Mouse (Mus musculus) left cerebral cortex, adult 8-10 months (tissue): Measurements from ENCODE around the gene Afp. TPM values are rescaled to one million over a fixed set of nuclear protein-coding genes. Genes with fewer than 3 reads are reported as not detected.

Source experiments
- DNase-seq, 2 experiments: peaks; one replicate each; pipeline ENCODE4 v3.0.0; 2022; ENCODE audit warnings: low spot score in 2 of 2
- total RNA-seq, 4 experiments: library from RNA; stranded (reverse); gene quantifications; 2 replicates each; pipeline ENCODE4 v1.2.4; 2022

Gene Afp
- total RNA-seq, result under 1 TPM in 3 of 4 experiments, not detected in 1; 0.57 to 0.93 (median 0.60) TPM

DNA sequence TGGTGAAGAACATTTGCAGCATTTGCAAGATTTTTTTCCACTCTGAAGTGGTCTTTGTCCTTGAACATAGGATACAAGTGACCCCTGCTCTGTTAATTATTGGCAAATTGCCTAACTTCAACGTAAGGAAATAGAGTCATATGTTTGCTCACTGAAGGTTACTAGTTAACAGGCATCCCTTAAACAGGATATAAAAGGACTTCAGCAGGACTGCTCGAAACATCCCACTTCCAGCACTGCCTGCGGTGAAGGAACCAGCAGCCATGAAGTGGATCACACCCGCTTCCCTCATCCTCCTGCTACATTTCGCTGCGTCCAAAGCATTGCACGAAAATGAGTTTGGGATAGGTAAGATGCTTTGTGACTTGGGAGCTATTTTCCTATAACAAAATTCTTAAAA lies at the start of gene Afp:
Gene Afp (plus strand): TSS at position 220 of the 400 bp plus-strand sequence.
- no peak for DNase-seq

- DNase-seq, result no peak
Measured at GRCm38 (mm10) chr5:90447577-90447976, 43.0 kb upstream of the Afp start.

DNA sequence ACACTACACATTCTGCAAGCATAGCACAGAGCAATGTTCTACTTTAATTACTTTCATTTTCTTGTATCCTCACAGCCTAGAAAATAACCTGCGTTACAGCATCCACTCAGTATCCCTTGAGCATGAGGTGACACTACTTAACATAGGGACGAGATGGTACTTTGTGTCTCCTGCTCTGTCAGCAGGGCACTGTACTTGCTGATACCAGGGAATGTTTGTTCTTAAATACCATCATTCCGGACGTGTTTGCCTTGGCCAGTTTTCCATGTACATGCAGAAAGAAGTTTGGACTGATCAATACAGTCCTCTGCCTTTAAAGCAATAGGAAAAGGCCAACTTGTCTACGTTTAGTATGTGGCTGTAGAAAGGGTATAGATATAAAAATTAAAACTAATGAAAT lies 40.6 kb upstream of the Afp start:
- no peak for DNase-seq

DNA sequence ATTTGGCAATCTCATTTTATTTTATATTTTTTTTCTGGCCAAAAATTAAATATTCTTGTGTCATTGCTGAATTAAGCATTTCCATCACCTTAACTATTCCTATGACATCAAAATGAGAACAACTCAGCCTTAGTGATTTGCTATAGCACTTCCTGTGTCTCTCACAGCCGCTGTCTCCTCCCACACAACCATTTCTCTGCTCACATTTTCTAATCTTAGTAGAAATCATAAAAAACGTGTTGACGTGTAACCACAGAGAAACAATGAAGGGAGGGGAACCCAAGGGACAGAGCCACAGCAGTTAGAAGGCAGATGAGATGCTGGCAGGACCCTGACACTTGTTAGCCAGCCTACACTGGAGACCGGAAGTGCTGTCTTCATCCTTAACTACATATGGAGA lies 37.8 kb upstream of the Afp start:
- peak in 1 of 2 experiments; percentile 4 for DNase-seq

GRCm38 (mm10) chr5:90457241-90457640 lies 33.3 kb upstream of the Afp start:
- DNase-seq, result no peak

DNA sequence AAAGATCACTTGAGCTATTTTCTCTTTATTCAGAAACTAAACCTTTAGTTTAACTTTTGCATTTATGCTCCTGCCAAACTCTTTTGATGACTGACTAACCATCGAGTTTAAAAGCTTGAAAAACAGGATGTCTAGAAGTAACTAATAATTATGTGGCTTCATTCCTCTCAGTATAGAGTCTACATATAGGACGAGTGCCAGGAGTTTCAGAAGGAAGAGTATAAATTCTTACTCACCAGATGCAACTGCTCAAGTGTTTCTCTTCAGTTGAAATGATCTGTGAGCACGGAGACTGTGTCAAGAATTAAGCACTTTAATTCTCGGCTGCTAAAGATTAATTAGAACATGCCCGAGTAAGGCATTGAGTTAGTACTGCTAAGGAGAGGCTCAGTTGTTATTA lies 31.8 kb upstream of the Afp start:
- no peak for DNase-seq

DNA sequence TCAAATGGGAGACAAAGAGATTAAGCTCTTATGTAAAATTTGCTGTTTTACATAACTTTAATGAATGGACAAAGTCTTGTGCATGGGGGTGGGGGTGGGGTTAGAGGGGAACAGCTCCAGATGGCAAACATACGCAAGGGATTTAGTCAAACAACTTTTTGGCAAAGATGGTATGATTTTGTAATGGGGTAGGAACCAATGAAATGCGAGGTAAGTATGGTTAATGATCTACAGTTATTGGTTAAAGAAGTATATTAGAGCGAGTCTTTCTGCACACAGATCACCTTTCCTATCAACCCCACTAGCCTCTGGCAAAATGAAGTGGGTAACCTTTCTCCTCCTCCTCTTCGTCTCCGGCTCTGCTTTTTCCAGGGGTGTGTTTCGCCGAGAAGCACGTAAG lies 29.9 kb upstream of the Afp start, which contains the start of gene Alb:
Gene Alb (plus strand): TSS at position 279 of the 400 bp plus-strand sequence.
- DNase-seq, result no peak

DNA sequence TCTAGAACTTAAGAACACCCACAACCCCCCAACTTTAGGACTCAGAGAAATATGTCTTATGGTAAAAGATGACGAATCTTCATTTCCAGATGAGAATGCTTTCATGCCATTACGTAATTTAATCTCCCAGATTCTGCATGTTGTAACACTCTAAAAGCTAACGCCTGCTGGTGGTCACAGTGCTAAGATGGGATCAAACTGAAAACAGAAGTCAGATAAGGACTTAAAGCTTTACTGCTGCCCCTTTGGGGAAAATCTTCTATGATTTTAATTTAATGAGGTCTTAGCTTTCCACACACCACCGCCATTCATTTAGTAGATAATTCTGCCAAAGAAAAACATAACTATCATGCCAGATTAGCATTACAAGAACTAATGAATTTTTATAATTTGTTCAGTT lies 23.7 kb upstream of the Afp start:
- no peak for DNase-seq

DNA sequence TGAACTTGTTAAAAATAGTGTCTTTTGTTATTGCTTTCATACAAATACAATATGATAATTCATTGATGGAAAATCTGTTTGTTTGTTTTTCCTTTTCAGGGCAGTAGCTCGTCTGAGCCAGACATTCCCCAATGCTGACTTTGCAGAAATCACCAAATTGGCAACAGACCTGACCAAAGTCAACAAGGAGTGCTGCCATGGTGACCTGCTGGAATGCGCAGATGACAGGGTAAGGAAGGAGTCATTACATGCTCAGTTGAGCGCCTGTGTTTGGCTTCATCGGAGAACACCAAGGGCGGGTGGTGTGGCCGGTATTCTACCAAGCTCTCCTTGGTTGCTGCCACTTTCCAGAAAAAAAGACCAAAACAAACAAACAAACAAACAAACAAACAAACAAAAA lies 23.3 kb upstream of the Afp start:
- no peak for DNase-seq

GRCm38 (mm10) chr5:90470836-90471235 lies 19.7 kb upstream of the Afp start:
- DNase-seq, result no peak

DNA sequence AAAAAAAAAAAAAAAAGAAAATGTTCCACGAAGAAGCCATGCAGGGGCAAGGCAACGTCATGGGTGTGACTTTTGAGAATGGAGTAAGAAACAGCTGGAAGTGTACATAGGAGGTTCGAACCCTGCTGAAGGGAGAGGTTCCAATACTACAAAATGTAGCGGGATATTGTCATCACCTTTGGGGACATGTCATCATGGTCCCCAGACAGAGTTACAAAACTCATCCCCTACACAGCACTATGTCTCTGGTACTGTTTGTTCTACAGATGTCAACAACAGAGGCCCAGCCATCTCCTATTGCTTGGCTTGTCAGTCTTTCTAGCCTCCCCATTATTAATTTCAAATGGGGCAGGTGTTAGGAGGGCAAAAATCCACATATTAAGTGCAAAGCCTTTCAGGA lies 16.6 kb upstream of the Afp start:
- DNase-seq, result no peak

DNA sequence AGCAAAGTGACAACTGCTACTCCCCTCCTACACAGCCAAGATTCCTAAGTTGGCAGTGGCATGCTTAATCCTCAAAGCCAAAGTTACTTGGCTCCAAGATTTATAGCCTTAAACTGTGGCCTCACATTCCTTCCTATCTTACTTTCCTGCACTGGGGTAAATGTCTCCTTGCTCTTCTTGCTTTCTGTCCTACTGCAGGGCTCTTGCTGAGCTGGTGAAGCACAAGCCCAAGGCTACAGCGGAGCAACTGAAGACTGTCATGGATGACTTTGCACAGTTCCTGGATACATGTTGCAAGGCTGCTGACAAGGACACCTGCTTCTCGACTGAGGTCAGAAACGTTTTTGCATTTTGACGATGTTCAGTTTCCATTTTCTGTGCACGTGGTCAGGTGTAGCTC lies 16.2 kb upstream of the Afp start:
- no peak for DNase-seq

DNA sequence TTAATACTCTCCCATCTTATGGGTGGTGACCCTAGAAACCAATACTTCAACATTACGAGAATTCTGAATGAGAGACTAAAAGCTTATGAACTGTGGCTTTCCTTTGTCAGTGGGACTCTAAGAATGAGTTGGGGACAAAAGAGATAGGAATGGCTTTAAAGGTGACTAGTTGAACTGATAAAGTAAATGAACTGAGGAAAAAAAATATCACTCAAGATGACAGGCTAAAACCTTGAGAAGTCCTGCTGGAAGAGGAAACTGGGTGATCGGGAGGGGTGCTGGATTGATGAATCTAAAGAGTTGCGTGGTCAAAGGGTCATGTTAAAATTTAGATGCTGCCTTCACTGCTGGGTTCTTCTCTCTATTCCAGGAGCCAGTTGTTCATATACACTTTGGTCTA lies 13.8 kb upstream of the Afp start:
- DNase-seq, result no peak

DNA sequence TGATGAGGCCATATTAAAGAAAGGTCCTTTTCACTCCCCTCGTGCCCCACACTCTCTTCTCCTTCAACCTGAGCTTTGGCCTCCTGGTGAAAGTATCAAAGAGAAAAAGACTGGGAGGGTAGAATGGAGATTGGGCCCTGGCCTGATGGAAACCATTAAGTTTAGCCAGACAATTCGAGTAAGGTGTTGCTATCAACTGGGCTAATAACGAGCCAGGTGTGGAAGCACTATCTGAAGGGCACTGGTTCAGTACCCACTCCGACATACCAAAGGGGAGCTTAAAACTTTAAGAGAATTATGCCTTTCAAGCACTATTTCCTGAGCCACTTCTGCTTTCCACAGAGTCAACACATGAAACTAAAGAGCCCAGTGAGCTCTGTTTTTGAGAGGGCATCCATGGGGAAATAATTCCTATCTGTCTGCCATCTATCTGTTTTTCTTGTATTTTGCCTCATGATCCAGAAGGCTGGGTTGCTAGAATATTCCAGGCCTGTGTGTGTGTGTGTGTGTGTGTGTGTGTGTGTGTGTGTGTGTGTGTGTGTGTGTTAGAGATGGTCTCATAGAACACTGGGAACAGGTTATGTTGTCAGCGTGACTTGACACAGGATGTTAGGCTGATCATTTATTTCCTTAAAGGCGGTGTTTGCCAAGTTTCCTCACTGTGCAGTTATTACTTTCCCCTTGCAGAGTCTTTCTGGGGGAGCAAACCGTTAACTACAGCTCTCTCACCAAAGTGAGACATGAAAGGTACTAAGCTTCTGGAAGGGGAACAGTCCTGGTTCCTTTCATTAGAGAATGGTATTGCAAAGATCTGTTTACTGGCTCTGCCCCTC lies 13.0 kb upstream of the Afp start:
- no peak for DNase-seq

DNA sequence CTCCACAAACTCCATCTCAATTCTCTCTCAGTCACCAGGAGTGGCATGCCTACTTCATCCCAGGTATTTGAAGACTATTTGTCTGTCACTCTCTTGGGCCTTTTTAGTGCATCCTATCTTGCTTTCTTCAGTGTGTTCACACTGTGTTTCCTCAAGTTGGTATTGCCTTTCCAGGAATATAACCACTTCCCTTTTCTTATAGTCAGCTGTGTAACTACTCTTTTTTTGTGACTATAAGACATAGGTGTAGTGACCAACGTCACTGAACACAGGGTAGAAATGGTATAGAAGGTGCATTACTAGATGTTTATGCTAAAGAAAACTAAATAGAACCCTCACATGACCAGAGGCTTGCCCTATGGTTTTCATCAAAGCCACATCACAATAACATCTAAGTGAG lies 11.7 kb upstream of the Afp start:
- no peak for DNase-seq

- DNase-seq, result no peak
Measured at GRCm38 (mm10) chr5:90485597-90485996, 4.9 kb upstream of the Afp start.

DNA sequence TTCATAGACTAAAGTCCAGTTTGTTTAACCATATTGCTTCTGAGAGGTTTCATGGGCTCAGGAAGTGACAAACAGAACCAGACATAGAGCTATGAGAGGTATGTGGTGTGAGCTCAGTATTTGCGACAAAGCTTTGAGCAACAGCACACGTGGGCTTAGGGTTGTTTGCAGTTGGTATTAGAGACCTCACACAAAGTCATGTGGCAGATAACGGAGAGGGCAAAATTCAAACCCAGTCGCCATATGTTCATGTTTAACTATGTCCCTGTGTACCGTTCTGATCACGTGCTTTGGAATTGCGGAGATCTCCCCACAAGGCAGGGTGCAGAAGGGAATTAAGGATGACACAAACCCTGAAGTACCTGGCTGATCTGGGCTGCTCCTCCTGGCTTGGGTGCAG lies 2.2 kb upstream of the Afp start:
- DNase-seq, result no peak

- no peak for DNase-seq
Measured at GRCm38 (mm10) chr5:90492440-90492839, 1.9 kb downstream of the Afp start.

GRCm38 (mm10) chr5:90494308-90494707 lies 3.8 kb downstream of the Afp start:
- DNase-seq, result no peak

DNA sequence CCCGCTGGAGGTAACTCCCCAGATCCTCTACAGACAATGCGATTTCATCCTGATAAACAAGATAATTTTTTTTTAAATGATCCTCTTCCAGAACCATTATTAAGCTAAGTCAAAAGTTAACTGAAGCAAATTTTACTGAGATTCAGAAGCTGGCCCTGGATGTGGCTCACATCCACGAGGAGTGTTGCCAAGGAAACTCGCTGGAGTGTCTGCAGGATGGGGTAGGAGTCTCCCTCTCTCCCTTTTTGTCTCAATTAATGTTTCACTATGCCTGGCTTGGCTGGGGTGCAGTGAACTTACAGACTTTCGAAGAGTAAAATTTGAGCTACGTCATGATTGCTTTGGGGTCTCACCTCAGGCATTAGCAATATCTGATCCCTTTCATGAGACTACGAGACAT lies 9.0 kb downstream of the Afp start:
- peak in 1 of 2 experiments; percentile 4 for DNase-seq

DNA sequence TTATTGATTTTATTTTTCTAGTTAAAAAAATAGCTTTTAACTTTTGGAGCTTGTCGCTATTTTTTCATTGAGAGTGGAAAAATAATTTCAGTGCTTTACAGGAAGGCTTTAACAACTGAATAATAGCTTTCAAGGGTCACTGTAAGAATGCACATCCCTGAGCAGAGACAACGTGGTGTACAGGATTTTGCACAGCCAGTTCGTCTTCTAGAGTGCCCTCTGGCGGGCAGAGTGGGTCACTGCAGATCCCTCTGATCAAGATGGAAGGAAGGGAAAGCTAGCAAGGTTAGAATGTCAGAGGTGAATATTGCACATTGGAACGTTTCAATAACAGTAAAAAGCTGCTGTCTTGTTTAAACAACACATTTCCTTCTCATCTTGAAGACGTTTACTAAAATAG lies 10.2 kb downstream of the Afp start:
- DNase-seq, result peak; percentile 33 to 70

DNA sequence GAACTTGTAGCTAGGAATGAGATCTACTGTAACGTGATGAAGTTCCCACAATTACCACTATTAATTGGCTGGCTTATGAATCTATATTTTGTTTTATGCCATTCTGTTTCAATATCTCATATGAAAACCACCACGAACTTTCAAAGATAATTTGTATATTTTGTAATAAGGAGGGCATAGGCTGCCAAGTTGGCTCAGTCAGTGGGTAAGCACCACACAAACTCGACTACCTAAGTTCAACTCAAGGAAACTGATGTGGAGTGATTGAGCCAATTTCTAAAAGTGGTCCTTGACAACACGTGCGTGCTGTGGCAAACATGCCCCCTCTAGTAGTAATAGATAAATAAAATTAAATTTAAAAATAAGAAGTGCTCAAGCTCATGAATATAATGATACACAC lies 11.2 kb downstream of the Afp start:
- DNase-seq, result no peak

DNA sequence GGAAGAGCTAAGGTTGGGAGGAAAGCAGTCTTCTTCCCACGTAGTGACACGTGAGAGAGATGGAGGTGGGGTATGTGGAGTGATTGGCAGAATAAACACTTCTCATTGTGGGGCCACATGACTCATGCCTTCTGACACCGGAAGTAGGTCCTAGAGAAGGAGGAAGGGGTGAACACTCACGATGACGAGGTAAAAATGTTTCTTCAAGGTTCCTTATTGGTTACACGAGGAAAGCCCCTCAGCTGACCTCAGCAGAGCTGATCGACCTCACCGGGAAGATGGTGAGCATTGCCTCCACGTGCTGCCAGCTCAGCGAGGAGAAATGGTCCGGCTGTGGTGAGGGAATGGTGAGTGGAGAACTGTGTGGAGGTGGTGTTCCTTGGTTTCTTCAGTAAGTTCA lies 14.2 kb downstream of the Afp start:
- no peak for DNase-seq

- DNase-seq, result no peak
Measured at GRCm38 (mm10) chr5:90506507-90506906, 16.0 kb downstream of the Afp start.
